Mouse (Mus musculus) ES-Bruce4 (cell line): ENCODE data around the gene Slc7a11. TPM values are rescaled to one million over a fixed set of nuclear protein-coding genes. Genes with fewer than 3 reads are reported as not detected.

Source experiments
- H3K27ac ChIP-seq: 2 replicates; pipeline ENCODE4 v1.5.1; 2012; ENCODE audit warnings: low read length, inconsistent platforms; ENCODE audit not compliant: insufficient read depth
- H3K27me3 ChIP-seq: 2 replicates; pipeline ENCODE4 v1.6.1; 2012; ENCODE audit warnings: mild to moderate bottlenecking, low read length, inconsistent platforms; ENCODE audit not compliant: control insufficient read depth, poor library complexity, insufficient read depth, severe bottlenecking
- H3K36me3 ChIP-seq: 2 replicates; pipeline ENCODE4 v1.6.1; 2012; ENCODE audit warnings: inconsistent platforms, mild to moderate bottlenecking, low read length, moderate library complexity; ENCODE audit not compliant: control insufficient read depth, poor library complexity, insufficient read depth, severe bottlenecking
- H3K4me1 ChIP-seq: one replicate; pipeline ENCODE4 v1.8.1; 2011; ENCODE audit warnings: low read length; ENCODE audit not compliant: control insufficient read depth, insufficient read depth
- H3K4me3 ChIP-seq: 2 replicates; pipeline ENCODE4 v1.5.1; 2011; ENCODE audit warnings: low read depth, mild to moderate bottlenecking, low read length
- H3K9ac ChIP-seq: 2 replicates; pipeline ENCODE4 v1.6.1; 2012; ENCODE audit warnings: low read depth, mild to moderate bottlenecking, inconsistent platforms; ENCODE audit not compliant: poor library complexity, severe bottlenecking
- H3K9me3 ChIP-seq: replicated peaks from 2 replicates; pipeline ENCODE4 v1.6.1; 2012; ENCODE audit warnings: mild to moderate bottlenecking, low read length, inconsistent platforms; ENCODE audit not compliant: control insufficient read depth, poor library complexity, insufficient read depth, severe bottlenecking
- CTCF ChIP-seq: IDR thresholded peaks from one replicate; pipeline ENCODE4 v1.8.1; 2011; ENCODE audit warnings: low read depth, low read length
- EP300 ChIP-seq: IDR thresholded peaks from 2 replicates; pipeline ENCODE4 v1.6.1; 2011; ENCODE audit warnings: low read depth, low read length; ENCODE audit not compliant: insufficient read depth
- POLR2A ChIP-seq: IDR thresholded peaks from one replicate; pipeline ENCODE4 v1.8.1; 2011; ENCODE audit warnings: low read length; ENCODE audit not compliant: insufficient read depth
- polyA plus RNA-seq: library from polyadenylated mRNA; stranded (reverse); fragments of >200 nt; gene quantifications from 2 replicates; pipeline ENCODE4 v1.2.4, GENCODE M21; 2011; ENCODE audit warnings: low read depth; ENCODE audit not compliant: missing spikeins, insufficient read depth, insufficient read length

The Slc7a11 gene
- polyA plus RNA-seq, 1 experiment = 0.31 TPM

GRCm38 (mm10) chr3:49960581-49960980 is 482.8 kb downstream of the Slc7a11 start:
- H3K4me3 ChIP-seq = no peak overlapping the region
- no peaks in the 10 kb centered on the region for H3K36me3 ChIP-seq
- TF ChIP-seq EP300 (no peak), POLR2A (no peak)
- no peak overlapping the region for H3K9ac ChIP-seq
- H3K27ac ChIP-seq = no peak overlapping the region
- H3K9me3 ChIP-seq = no peaks in the 10 kb centered on the region
- no peaks in the 10 kb centered on the region for H3K27me3 ChIP-seq
- H3K4me1 ChIP-seq = no peaks in the 10 kb centered on the region

GRCm38 (mm10) chr3:49946845-49947244 is 496.6 kb downstream of the Slc7a11 start:
- Histone ChIP-seq H3K9me3 (no peaks in the 10 kb centered on the region), H3K27ac (no peak overlapping the region), H3K36me3 (no peaks in the 10 kb centered on the region), H3K4me3 (no peak overlapping the region), H3K9ac (no peak overlapping the region), H3K27me3 (no peaks in the 10 kb centered on the region), H3K4me1 (no peaks in the 10 kb centered on the region)
- TF ChIP-seq POLR2A (no peak), CTCF (no peak), EP300 (no peak)

GRCm38 (mm10) chr3:49944783-49945182 is 498.6 kb downstream of the Slc7a11 start:
- no peaks in the 10 kb centered on the region for H3K27me3 ChIP-seq
- no peak for TF ChIP-seq EP300
- no peak for TF ChIP-seq CTCF
- no peak for TF ChIP-seq POLR2A
- H3K27ac ChIP-seq = no peak overlapping the region
- H3K4me3 ChIP-seq = no peak overlapping the region
- H3K4me1 ChIP-seq = no peaks in the 10 kb centered on the region
- H3K9me3 ChIP-seq = no peaks in the 10 kb centered on the region
- H3K36me3 ChIP-seq = no peaks in the 10 kb centered on the region
- H3K9ac ChIP-seq = no peak overlapping the region

- TF ChIP-seq POLR2A (no peak), CTCF (no peak), EP300 (no peak)
- no peaks in the 10 kb centered on the region for H3K27me3 ChIP-seq
- no peak overlapping the region for H3K9ac ChIP-seq
- H3K9me3 ChIP-seq = no peaks in the 10 kb centered on the region
- H3K27ac ChIP-seq = no peak overlapping the region
- no peaks in the 10 kb centered on the region for H3K36me3 ChIP-seq
- no peaks in the 10 kb centered on the region for H3K4me1 ChIP-seq
- no peak overlapping the region for H3K4me3 ChIP-seq
Observed at GRCm38 (mm10) chr3:49937611-49938010, 505.8 kb downstream of the Slc7a11 start.

GRCm38 (mm10) chr3:49929496-49929895 is 513.9 kb downstream of the Slc7a11 start:
- Histone ChIP-seq H3K27me3 (no peaks in the 10 kb centered on the region), H3K9me3 (no peaks in the 10 kb centered on the region), H3K4me1 (no peaks in the 10 kb centered on the region), H3K9ac (no peak overlapping the region), H3K27ac (no peak overlapping the region), H3K36me3 (no peaks in the 10 kb centered on the region), H3K4me3 (no peak overlapping the region)
- TF ChIP-seq CTCF = no peak
- no peak for TF ChIP-seq POLR2A
- no peak for TF ChIP-seq EP300

GRCm38 (mm10) chr3:49928509-49929263 is 514.7 kb downstream of the Slc7a11 start:
- Histone ChIP-seq H3K9me3 (no peaks in the 10 kb centered on the region), H3K4me1 (no peaks in the 10 kb centered on the region), H3K27me3 (no peaks in the 10 kb centered on the region), H3K9ac (no peak overlapping the region), H3K27ac (no peak overlapping the region), H3K4me3 (no peak overlapping the region), H3K36me3 (no peaks in the 10 kb centered on the region)
- TF ChIP-seq EP300 (no peak), POLR2A (no peak), CTCF (no peak)
